Mouse (Mus musculus) lung, postnatal 36 days (tissue): ENCODE measurements around the gene Zfhx3.
A peak's percentile ranks its signal among the peaks of the same experiment; 100 is the strongest.

Source experiments
- DNase-seq: peaks from one replicate; pipeline ENCODE4 v3.0.0; 2022; ENCODE audit warnings: mixed read lengths

Zfhx3 gene

DNA sequence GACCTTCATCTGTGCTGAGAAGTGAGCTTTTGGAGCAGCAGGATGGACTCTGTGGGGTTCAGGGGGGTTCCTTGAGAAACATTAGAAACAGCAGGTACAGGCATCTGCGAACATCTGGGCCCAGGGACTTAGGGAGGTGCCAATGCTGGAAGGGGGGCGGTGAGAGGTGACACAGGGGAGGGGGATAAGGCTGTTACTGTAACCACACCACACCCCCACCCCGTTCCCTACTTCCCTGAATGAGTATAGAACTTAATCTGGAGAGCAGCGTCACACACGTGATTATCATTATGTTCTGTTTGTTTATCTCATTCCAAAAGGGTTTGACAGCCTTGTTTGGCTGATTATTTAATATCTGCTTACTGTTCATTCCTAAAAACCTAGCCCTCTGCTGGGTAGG, 933.3 kb downstream of the Zfhx3 start:
- DNase-seq = no peak

- no peak for DNase-seq
These were observed 937.7 kb downstream of the Zfhx3 start for GRCm38 (mm10) chr8:108880101-108880500.

DNA sequence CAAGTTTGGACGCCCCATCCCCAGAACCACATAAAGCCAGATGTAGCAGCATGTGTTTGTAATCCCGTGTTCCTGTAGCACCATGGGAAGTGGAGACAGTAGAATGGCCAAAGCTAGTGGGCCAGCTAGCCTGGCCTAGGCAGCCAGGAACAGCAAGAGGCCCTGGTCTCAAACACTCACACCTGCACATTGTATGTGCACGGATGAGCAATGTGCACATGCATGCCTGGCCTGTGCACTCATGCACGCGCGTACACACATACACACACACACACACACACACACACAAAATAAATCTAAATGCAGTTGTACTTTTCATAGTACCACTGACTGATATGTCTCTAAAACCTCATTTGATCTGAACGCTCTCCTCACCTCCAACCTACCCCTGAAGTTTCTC, 938.9 kb downstream of the Zfhx3 start:
- no peak for DNase-seq

DNA sequence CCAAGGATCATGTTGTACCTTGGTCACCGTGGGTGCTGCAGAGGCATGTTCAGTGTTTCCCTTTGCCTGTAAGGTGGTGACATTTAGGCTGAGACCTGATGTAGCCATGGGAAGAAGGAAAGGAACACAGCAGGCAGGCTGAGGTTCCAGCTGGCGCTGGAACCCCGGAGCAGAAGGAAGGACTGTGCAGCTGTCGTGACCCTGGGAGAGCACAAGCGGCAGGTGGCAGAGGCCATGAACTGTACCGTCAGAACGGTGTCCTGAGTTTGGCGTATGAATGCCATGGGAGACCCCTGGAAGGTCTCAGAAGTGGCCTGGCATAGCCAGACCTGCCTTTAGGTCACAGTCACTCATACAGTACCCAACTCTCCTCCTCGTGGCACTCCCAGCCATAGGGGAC, 939.6 kb downstream of the Zfhx3 start:
- DNase-seq = no peak

GRCm38 (mm10) chr8:108883381-108883780, 940.9 kb downstream of the Zfhx3 start:
- no peak for DNase-seq

DNA sequence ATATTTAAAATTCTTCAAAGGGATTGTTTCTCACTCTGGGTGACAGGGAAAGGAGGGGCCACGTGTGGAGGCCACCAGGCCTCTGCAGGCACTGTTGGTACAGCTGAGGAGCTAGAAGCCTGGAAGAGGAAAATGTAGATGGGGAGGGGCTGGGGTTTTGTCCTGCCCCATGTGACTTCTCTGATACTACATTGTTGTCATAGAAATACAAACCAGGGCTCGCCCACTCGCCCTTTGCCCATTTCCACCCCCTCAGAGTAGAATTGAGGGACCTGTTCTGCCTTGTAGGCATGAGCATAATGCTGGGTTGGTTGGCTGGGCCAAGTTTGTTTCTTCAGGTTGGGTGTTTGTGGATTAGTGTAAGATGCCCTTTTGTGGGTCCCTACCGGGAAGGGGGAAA, 942.5 kb downstream of the Zfhx3 start:
- DNase-seq = no peak

DNA sequence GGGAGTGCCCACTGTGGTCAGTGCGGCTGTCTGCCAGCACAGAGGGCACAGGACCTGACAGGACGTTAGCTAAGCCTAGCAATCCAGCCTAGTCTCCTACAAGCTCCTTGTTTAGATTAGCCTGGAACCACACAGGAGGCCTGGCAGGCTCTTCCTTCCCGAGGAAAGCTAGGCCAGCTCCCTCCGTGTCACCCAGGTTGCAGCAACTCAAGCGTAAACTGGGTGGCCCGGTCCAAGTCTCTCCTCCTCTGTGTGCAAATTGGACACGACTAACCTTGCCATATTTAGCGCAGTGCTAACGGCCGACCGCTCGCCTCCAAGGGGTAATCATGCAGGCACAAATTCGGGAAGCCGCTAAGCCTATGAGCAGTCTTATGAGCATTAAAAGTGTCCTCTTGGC, 943.0 kb downstream of the Zfhx3 start:
- peak; percentile 61 for DNase-seq

GRCm38 (mm10) chr8:108885861-108886260, 943.4 kb downstream of the Zfhx3 start:
- no peak for DNase-seq

- peak; percentile 94 for DNase-seq
These were observed 944.3 kb downstream of the Zfhx3 start for GRCm38 (mm10) chr8:108886599-108887255.

DNA sequence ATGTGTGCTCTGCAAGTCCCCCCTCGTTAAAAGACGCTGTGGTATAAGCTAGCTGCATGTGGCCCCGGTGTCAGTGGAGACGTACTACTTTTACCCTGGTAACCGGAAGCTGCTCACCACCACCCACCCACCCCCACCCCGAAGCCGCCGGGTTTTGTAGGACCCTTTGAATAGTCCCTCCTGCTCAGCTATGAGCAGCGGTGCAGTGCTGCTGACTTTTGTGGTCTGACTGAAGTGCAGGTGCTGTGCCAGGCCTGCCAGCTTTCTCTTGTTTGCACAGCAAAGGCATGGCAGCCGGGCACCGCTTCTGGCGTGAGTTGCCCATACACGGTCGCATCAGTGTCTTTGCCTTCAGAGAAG, 944.8 kb downstream of the Zfhx3 start:
- peak; percentile 54 for DNase-seq

GRCm38 (mm10) chr8:108887890-108888289, 945.4 kb downstream of the Zfhx3 start:
- no peak for DNase-seq

DNA sequence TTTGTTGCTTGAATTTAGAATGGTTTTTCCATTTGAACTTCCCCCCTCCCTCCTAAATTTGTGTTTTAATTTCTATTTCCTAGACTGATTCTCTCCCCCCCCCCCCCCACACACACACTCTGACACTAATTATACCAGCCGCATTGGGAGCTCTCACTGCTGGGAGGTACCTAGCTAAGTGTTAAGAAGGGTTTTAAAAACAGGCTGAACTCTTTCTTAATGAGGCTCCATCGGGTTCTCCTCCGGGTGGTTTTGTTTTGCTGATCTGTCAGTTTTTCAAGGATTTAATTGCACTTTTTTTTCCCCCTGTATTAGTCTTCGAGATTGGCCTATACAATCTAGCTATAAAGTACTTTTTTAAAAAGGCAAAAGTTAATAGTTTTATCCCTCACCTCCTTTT, 946.5 kb downstream of the Zfhx3 start:
- no peak for DNase-seq

GRCm38 (mm10) chr8:108889406-108889805, 947.0 kb downstream of the Zfhx3 start:
- no peak for DNase-seq

DNA sequence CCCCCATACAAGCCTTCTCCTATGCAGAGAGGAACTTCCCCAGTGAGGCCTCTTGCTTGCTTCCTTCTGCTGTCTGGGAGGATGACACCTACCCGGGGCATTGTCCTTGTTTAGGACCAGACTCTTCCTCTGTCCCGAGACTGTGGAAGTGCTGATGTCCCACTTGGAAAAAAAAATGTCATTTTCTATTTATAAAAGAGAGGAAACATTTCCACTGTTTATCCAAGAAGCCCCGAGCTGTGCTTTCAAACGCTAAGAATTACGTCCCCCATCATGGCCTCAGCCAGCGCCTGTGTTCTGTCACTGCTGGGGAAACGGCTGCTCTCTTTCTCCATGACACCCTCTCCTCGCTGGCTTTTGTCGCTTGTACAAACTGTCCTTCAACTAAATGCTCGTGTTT, 951.8 kb downstream of the Zfhx3 start:
- DNase-seq = peak; percentile 51

DNA sequence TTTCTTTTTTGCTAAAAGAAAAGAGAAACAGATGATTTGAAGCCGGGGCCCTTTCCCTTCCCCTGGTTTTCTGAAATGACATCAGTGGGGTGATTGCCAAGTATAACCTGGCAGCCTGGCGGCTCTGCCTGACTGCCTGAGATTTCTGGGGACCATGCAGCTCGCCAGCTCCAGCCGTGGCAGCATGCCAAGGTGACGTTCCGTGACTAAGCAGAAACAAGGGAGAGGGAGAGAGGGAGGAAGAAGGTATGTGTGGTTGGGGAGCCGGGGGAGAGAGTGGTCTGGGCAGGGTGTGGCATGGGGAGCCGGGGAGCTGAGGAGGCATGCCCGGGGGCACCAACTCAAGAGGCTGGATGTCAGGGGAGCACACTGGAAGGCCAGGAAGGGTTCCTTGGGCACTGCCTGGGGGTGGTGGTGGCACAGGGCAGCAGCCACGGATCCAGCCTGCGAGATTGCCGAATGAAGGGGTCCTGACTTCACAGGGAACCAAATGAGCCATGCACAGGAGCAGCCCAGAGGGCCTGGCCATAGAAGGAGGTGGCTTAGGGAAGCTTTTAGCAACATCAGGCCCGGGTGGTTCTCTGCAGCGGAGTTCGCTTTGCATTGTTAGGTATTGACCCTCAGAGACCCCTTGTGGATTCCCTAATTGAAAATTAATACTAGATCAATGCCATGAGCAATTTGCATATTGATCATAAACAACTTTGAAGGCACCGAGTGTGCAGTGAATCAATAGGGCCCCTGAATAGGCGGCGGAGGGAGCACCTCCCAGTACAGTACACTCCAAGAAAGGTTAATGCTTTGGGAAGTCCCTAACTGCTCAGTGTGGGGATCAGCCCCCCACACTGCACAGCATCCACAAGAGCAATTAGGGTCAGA, 954.3 kb downstream of the Zfhx3 start:
- DNase-seq = peak; percentile 84

DNA sequence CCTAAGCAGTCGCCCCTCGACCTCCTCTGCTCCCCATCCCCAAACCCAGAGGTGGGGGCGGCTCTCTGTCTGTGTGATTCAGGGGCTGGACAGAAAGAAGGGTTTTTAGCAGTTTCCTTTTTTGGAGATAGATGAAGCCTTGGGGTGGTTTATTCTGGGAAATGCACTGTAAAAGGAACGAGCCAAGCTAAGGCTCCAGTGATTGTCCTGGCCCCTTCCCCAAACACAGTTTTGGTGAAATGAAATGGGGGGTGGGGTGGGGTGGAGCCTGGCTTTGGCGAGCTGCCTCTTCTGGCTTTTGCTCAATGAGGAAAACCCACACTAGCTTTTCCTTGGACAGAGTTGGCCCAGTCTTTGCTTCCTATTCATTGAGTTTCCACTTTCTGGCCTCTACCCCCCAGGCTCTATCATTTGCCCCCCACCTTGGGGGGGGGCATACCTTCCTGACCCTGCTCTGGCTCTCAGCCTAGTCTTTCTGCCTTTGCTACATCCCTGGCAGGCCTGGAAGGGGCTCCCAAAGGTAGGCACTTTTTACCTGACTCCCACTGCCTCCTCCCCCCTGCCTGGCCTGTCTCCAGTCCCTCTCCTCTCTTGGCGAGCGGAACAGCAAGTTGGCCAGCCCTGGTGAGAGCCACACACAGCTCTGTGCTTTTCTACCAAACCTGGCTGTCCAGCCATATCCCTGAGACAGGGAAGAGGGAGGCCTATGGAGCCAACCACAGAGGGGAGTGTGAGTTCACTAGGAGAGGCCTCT, 955.1 kb downstream of the Zfhx3 start:
- DNase-seq = no peak

GRCm38 (mm10) chr8:108899251-108899771, 956.9 kb downstream of the Zfhx3 start:
- DNase-seq = no peak

GRCm38 (mm10) chr8:108900541-108900940, 958.1 kb downstream of the Zfhx3 start:
- no peak for DNase-seq

GRCm38 (mm10) chr8:108901208-108901607, 958.8 kb downstream of the Zfhx3 start:
- DNase-seq = no peak

DNA sequence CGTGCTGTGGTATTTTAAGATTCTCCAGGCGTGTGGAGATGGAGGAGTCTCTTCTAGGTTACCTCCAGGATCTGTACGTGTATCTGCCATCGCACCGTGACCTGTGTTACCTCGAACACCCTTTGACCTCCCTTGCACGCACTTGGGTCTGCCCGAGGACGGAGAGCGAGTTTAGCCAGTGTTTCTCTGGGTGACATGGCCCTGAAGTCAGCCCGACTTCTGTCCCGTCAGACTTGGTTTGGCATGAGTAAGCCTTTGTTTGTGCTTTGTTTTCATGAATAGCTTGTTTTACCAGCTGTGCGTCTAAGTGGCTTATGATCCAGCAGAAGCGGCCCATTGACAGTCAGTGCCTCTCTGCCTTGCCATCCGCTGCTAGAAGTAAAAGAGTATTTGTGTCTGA, 961.1 kb downstream of the Zfhx3 start:
- DNase-seq = no peak

- no peak for DNase-seq
These were observed 962.0 kb downstream of the Zfhx3 start for GRCm38 (mm10) chr8:108904288-108904971.

GRCm38 (mm10) chr8:108908066-108908465, 965.6 kb downstream of the Zfhx3 start:
- no peak for DNase-seq

- no peak for DNase-seq
These were observed 966.1 kb downstream of the Zfhx3 start for GRCm38 (mm10) chr8:108908540-108908939.
